Mouse (Mus musculus) large intestine, adult 2 months (tissue): ENCODE measurements around the gene Btnl2. TPM values are rescaled to one million over a fixed set of nuclear protein-coding genes. Genes with fewer than 3 reads are reported as not detected.

Experiments used
- DNase-seq: peaks from one replicate; pipeline ENCODE4 v3.0.0-alpha.2; 2012; ENCODE audit warnings: low read depth, low spot score
- WGBS: fragments of 180-500 bp; shearing (Covaris S2); methylation state at CpG from one replicate; pipeline ENCODE4 v1.1.7; 2018; 5-methylcytosine and 5-hydroxymethylcytosine counted together
- polyA plus RNA-seq: library from polyadenylated mRNA; depleted of rRNA; stranded (reverse); fragments of >200 nt; gene quantifications from 2 replicates; pipeline ENCODE4 v1.2.3, GENCODE M21; 2012

Gene Btnl2
- polyA plus RNA-seq, 1 experiment = 48.4 TPM

- 56% methylated on average over 3 of the region's 3 CpGs for WGBS
- DNase-seq = no peak
These were observed 8.6 kb upstream of the Btnl2 start for GRCm38 (mm10) chr17:34346041-34346440.

- 57% methylated on average over 6 of the region's 6 CpGs for WGBS
- DNase-seq = no peak
These were observed 6.9 kb upstream of the Btnl2 start for GRCm38 (mm10) chr17:34347606-34348308.

GRCm38 (mm10) chr17:34349429-34349828 lies 5.2 kb upstream of the Btnl2 start:
- no peak for DNase-seq
- 5% methylated on average over 4 of the region's 4 CpGs for WGBS

GRCm38 (mm10) chr17:34354940-34355339 lies 318 bp downstream of the Btnl2 start:
- DNase-seq = no peak
- WGBS = 82% methylated on average over 1 of the region's 1 CpGs

- DNase-seq = no peak
- WGBS = 80% methylated on average over 15 of the region's 15 CpGs
These were observed 8.4 kb downstream of the Btnl2 start for GRCm38 (mm10) chr17:34362954-34363546.

GRCm38 (mm10) chr17:34363676-34364310 lies 9.2 kb downstream of the Btnl2 start:
- no peak for DNase-seq
- 81% methylated on average over 3 of the region's 3 CpGs for WGBS

GRCm38 (mm10) chr17:34365031-34365430 lies 10.4 kb downstream of the Btnl2 start:
- DNase-seq = no peak
- 78% methylated on average over 10 of the region's 10 CpGs for WGBS

GRCm38 (mm10) chr17:34370563-34370962 lies 15.9 kb downstream of the Btnl2 start:
- 33% methylated on average over 4 of the region's 4 CpGs for WGBS
- DNase-seq = no peak

- 24% methylated on average over 6 of the region's 6 CpGs for WGBS
- DNase-seq = peak; percentile 64
These were observed 18.6 kb downstream of the Btnl2 start for GRCm38 (mm10) chr17:34373055-34373709.

GRCm38 (mm10) chr17:34376847-34377246 lies 22.2 kb downstream of the Btnl2 start, which contains the start of gene Btnl1:
Gene Btnl1 (plus strand): TSS chr17:34377132.
- 44% methylated on average over 2 of the region's 2 CpGs for WGBS
- no peak for DNase-seq

- no peak for DNase-seq
- 20% methylated on average over 6 of the region's 6 CpGs for WGBS
These were observed 23.0 kb downstream of the Btnl2 start for GRCm38 (mm10) chr17:34377450-34378209.

- DNase-seq = no peak
- 32% methylated on average over 2 of the region's 2 CpGs for WGBS
These were observed 24.1 kb downstream of the Btnl2 start for GRCm38 (mm10) chr17:34378716-34379115.

GRCm38 (mm10) chr17:34379451-34379850 lies 24.8 kb downstream of the Btnl2 start:
- no peak for DNase-seq
- WGBS = 85% methylated on average over 7 of the region's 7 CpGs

- WGBS = 70% methylated on average over 11 of the region's 11 CpGs
- DNase-seq = no peak
These were observed 27.3 kb downstream of the Btnl2 start for GRCm38 (mm10) chr17:34381876-34382275.

- DNase-seq = no peak
These were observed 28.6 kb downstream of the Btnl2 start for GRCm38 (mm10) chr17:34383212-34383611.

GRCm38 (mm10) chr17:34384699-34385098 lies 30.1 kb downstream of the Btnl2 start:
- 39% methylated on average over 3 of the region's 3 CpGs for WGBS
- DNase-seq = no peak

More at GRCm38 (mm10) chr17:34383212-34383611, 28.6 kb downstream of the Btnl2 start:
- WGBS = 83% methylated on average over 7 of the region's 7 CpGs

- no peak for DNase-seq
- WGBS = 71% methylated on average over 2 of the region's 2 CpGs
These were observed 32.0 kb downstream of the Btnl2 start for GRCm38 (mm10) chr17:34386656-34387055.

- DNase-seq = no peak
- WGBS = 40% methylated on average over 4 of the region's 4 CpGs
These were observed 33.9 kb downstream of the Btnl2 start for GRCm38 (mm10) chr17:34388513-34388912.

GRCm38 (mm10) chr17:34391507-34391906 lies 36.9 kb downstream of the Btnl2 start:
- no peak for DNase-seq
- WGBS = 56% methylated on average over 7 of the region's 7 CpGs

- no peak for DNase-seq
- 9% methylated on average over 24 of the region's 24 CpGs for WGBS
These were observed 37.7 kb downstream of the Btnl2 start for GRCm38 (mm10) chr17:34392321-34392720.
